Mouse (Mus musculus) E14TG2a.4 (cell line): Measurements from ENCODE around the gene Lrig2.

ENCODE experiments used
- H3K27me3 ChIP-seq: 2 replicates; pipeline ENCODE4 v1.6.1; 2014; ENCODE audit warnings: low read length, control low read depth; ENCODE audit not compliant: insufficient read depth
- H3K36me3 ChIP-seq: 2 replicates; pipeline ENCODE4 v1.6.1; 2014; ENCODE audit warnings: low read length, control low read depth; ENCODE audit not compliant: insufficient read depth
- H3K4me1 ChIP-seq: replicated peaks from 2 replicates; pipeline ENCODE4 v1.6.1; 2014; ENCODE audit warnings: low read depth, low read length, control low read depth
- H3K4me3 ChIP-seq: replicated peaks from 2 replicates; pipeline ENCODE4 v1.5.1; 2014; ENCODE audit warnings: mild to moderate bottlenecking, low read length
- H3K9me3 ChIP-seq: 2 replicates; pipeline ENCODE4 v1.6.1; 2014; ENCODE audit warnings: low read length, control low read depth
- CTCF ChIP-seq: conservative IDR thresholded peaks from 2 replicates; pipeline ENCODE4 v1.5.1; 2014; ENCODE audit warnings: low read length
- NANOG ChIP-seq: IDR thresholded peaks from 2 replicates; pipeline ENCODE4 v1.6.1; 2014; ENCODE audit warnings: borderline replicate concordance, low read length, mixed read lengths
- POU5F1 ChIP-seq: IDR thresholded peaks from 2 replicates; pipeline ENCODE4 v1.6.1; 2014; ENCODE audit warnings: low read length, borderline replicate concordance

Lrig2 gene

GRCm38 (mm10) chr3:104359225-104360135 is 152.2 kb downstream of the Lrig2 start:
- Histone ChIP-seq H3K27me3 (peaks cover 2% of the 10 kb centered on the region; the same call in 1 of the 2 replicates), H3K4me3 (no peak overlapping the region), H3K4me1 (peaks cover 11% of the 10 kb centered on the region), H3K9me3 (no peaks in the 10 kb centered on the region), H3K36me3 (no peaks in the 10 kb centered on the region)
- TF ChIP-seq CTCF (no peak), NANOG (no peak), POU5F1 (no peak)

GRCm38 (mm10) chr3:104358747-104359146 is 153.0 kb downstream of the Lrig2 start:
- H3K9me3 ChIP-seq: no peaks in the 10 kb centered on the region
- H3K4me1 ChIP-seq: peaks cover 11% of the 10 kb centered on the region
- TF ChIP-seq CTCF (no peak), NANOG (no peak), POU5F1 (no peak)
- no peak overlapping the region for H3K4me3 ChIP-seq
- H3K27me3 ChIP-seq: peaks cover 3% of the 10 kb centered on the region; the same call in 1 of the 2 replicates
- H3K36me3 ChIP-seq: no peaks in the 10 kb centered on the region

GRCm38 (mm10) chr3:104356106-104356505 is 155.6 kb downstream of the Lrig2 start:
- H3K4me1 ChIP-seq: peaks cover 23% of the 10 kb centered on the region
- no peaks in the 10 kb centered on the region for H3K9me3 ChIP-seq
- H3K27me3 ChIP-seq: peaks cover 6% of the 10 kb centered on the region
- TF ChIP-seq CTCF (no peak), NANOG (no peak), POU5F1 (no peak)
- no peak overlapping the region for H3K4me3 ChIP-seq
- H3K36me3 ChIP-seq: no peaks in the 10 kb centered on the region

- Histone ChIP-seq H3K36me3 (no peaks in the 10 kb centered on the region), H3K9me3 (no peaks in the 10 kb centered on the region), H3K4me1 (peaks cover 25% of the 10 kb centered on the region), H3K4me3 (no peak overlapping the region), H3K27me3 (peaks cover 6% of the 10 kb centered on the region)
- TF ChIP-seq NANOG (no peak), CTCF (no peak), POU5F1 (no peak)
These were observed 157.8 kb downstream of the Lrig2 start for GRCm38 (mm10) chr3:104353884-104354283.

- TF ChIP-seq POU5F1 (no peak), NANOG (peak; percentile 56; the same call in 1 of the 2 replicates)
- Histone ChIP-seq H3K9me3 (no peaks in the 10 kb centered on the region), H3K27me3 (peaks cover 6% of the 10 kb centered on the region), H3K4me1 (peaks cover 21% of the 10 kb centered on the region), H3K36me3 (no peaks in the 10 kb centered on the region), H3K4me3 (no peak overlapping the region)
These were observed 159.2 kb downstream of the Lrig2 start for GRCm38 (mm10) chr3:104352358-104353060.

GRCm38 (mm10) chr3:104350253-104350945 is 161.3 kb downstream of the Lrig2 start:
- Histone ChIP-seq H3K4me1 (peaks cover 21% of the 10 kb centered on the region), H3K27me3 (peaks cover 6% of the 10 kb centered on the region), H3K9me3 (no peaks in the 10 kb centered on the region), H3K4me3 (no peak overlapping the region), H3K36me3 (no peaks in the 10 kb centered on the region)
- TF ChIP-seq CTCF: no peak
- no peak for TF ChIP-seq POU5F1
- no peak for TF ChIP-seq NANOG

GRCm38 (mm10) chr3:104349847-104350228 is 161.9 kb downstream of the Lrig2 start:
- no peak for TF ChIP-seq POU5F1
- Histone ChIP-seq H3K9me3 (no peaks in the 10 kb centered on the region), H3K27me3 (peaks cover 6% of the 10 kb centered on the region), H3K36me3 (no peaks in the 10 kb centered on the region), H3K4me3 (no peak overlapping the region), H3K4me1 (peaks cover 21% of the 10 kb centered on the region)

GRCm38 (mm10) chr3:104349203-104349846 is 162.4 kb downstream of the Lrig2 start:
- Histone ChIP-seq H3K27me3 (peaks cover 6% of the 10 kb centered on the region), H3K36me3 (no peaks in the 10 kb centered on the region), H3K4me1 (peaks cover 21% of the 10 kb centered on the region), H3K4me3 (no peak overlapping the region), H3K9me3 (no peaks in the 10 kb centered on the region)
- TF ChIP-seq CTCF: no peak
- no peak for TF ChIP-seq NANOG
- TF ChIP-seq POU5F1: no peak
